Comparison of ENCODE assay signal across 10 mouse cellular contexts in genomic region chr6:128308311-128308710, GRCm38 (mm10). TPM values are rescaled to one million over a fixed set of nuclear protein-coding genes. Genes with fewer than 3 reads are reported as not detected.
DNase-seq lines count a peak whose midpoint lies in the region; ATAC-seq lines count a peak whose summit lies in the region.
"Had no signal": no experiment of that assay in that cellular context is flagged by ENCODE, and none has a peak within 500 bp of the region (broad histone marks: within the 10 kb centered on the region; RNA-seq: fewer than 3 reads in every experiment).

No protein-coding gene starts in this region.

- peak; percentile 88 for DNase-seq in hindbrain, embryonic 10.5 days (ENCODE audit: low spot score)
- peak; percentile 85 for DNase-seq in R1 (ENCODE audit: low read depth, low spot score)
- peak; percentile 89 for DNase-seq in embryo, embryonic 10 days (ENCODE audit: low spot score)
- DNase-seq in kidney, postnatal 14 days, result peak; percentile 69
- DNase-seq in lung, postnatal 4 days, result peak; percentile 58 to 73
- peak; percentile 55 for DNase-seq in testis, postnatal 14 days (ENCODE audit: low spot score)

- H3K9me3 ChIP-seq in hindbrain, embryonic 10.5 days, result no peaks in the 10 kb centered on the region
- no peaks in the 10 kb centered on the region for H3K9me3 ChIP-seq in hindbrain, embryonic 13.5 days
- H3K9me3 ChIP-seq in heart, embryonic 16.5 days (replicated peaks; ENCODE audit: control insufficient read depth, low read length), result peaks cover 2% of the 10 kb centered on the region; the same call in 1 of the 2 replicates
- H3K9me3 ChIP-seq: embryonic facial prominence, embryonic 13.5 days had no signal

- H3K4me2 ChIP-seq in hindbrain, embryonic 13.5 days, result no peak overlapping the region
- no peak overlapping the region for H3K4me2 ChIP-seq in heart, embryonic 16.5 days (ENCODE audit: low read depth, low read length)
- H3K4me2 ChIP-seq: embryonic facial prominence, embryonic 13.5 days had no signal

- H3K27me3 ChIP-seq in hindbrain, embryonic 10.5 days (ENCODE audit: insufficient read depth, poor library complexity, severe bottlenecking), result 0 out of 2 replicates have a peak, but pooled peaks cover 6% of the 10 kb centered on the region
- 0 out of 2 replicates have a peak, but pooled peaks cover 7% of the 10 kb centered on the region for H3K27me3 ChIP-seq in hindbrain, embryonic 13.5 days
- no peaks in the 10 kb centered on the region for H3K27me3 ChIP-seq in heart, embryonic 16.5 days (ENCODE audit: control insufficient read depth, insufficient read depth, low read length)
- H3K27me3 ChIP-seq: embryonic facial prominence, embryonic 13.5 days had no signal

- ATAC-seq in hindbrain, embryonic 13.5 days (ENCODE audit: low FRiP score), result no peak
- ATAC-seq in heart, embryonic 16.5 days (replicated peaks; ENCODE audit: extremely low read depth, insufficient read depth, low FRiP score), result 0 out of 2 replicates have a peak, but pooled peaks have one; percentile 6

- H3K36me3 ChIP-seq in hindbrain, embryonic 10.5 days, result no peaks in the 10 kb centered on the region
- H3K36me3 ChIP-seq in hindbrain, embryonic 13.5 days, result no peaks in the 10 kb centered on the region
- H3K36me3 ChIP-seq in heart, embryonic 16.5 days (ENCODE audit: control insufficient read depth, insufficient read depth), result no peaks in the 10 kb centered on the region
- H3K36me3 ChIP-seq: embryonic facial prominence, embryonic 13.5 days had no signal

- no peak overlapping the region for H3K9ac ChIP-seq in hindbrain, embryonic 13.5 days
- no peak overlapping the region for H3K9ac ChIP-seq in heart, embryonic 16.5 days (ENCODE audit: low read length)
- H3K9ac ChIP-seq: embryonic facial prominence, embryonic 13.5 days had no signal

- no peak overlapping the region for H3K27ac ChIP-seq in hindbrain, embryonic 10.5 days
- H3K27ac ChIP-seq in hindbrain, embryonic 13.5 days, result no peak overlapping the region
- no peak overlapping the region for H3K27ac ChIP-seq in heart, embryonic 16.5 days (ENCODE audit: low read length)
- H3K27ac ChIP-seq: embryonic facial prominence, embryonic 13.5 days had no signal

- H3K4me1 ChIP-seq in hindbrain, embryonic 10.5 days (replicated peaks), result no peaks in the 10 kb centered on the region
- no peaks in the 10 kb centered on the region for H3K4me1 ChIP-seq in hindbrain, embryonic 13.5 days (replicated peaks)
- no peaks in the 10 kb centered on the region for H3K4me1 ChIP-seq in heart, embryonic 16.5 days (ENCODE audit: control insufficient read depth, insufficient read depth, low read length)
- H3K4me1 ChIP-seq: embryonic facial prominence, embryonic 13.5 days had no signal

- 34% methylated on average over 4 of the region's 4 CpGs for WGBS in hindbrain, embryonic 10.5 days
- 33% methylated on average over 4 of the region's 4 CpGs for WGBS in hindbrain, embryonic 13.5 days
- 28% methylated on average over 4 of the region's 4 CpGs for WGBS in heart, embryonic 16.5 days

- H3K4me3 ChIP-seq in hindbrain, embryonic 10.5 days, result no peak overlapping the region
- H3K4me3 ChIP-seq in hindbrain, embryonic 13.5 days, result no peak overlapping the region
- no peak overlapping the region for H3K4me3 ChIP-seq in heart, embryonic 16.5 days (ENCODE audit: low read length)
- H3K4me3 ChIP-seq: embryonic facial prominence, embryonic 13.5 days; myocyte had no signal

RNA-seq across cellular contexts. Expression of gene Tead4, which starts 7.7 kb away (rescaled TPM):
- 2.5 and 2.9 TPM in 2 replicates for polyA plus RNA-seq in hindbrain, embryonic 10.5 days (2016; fragmentation: Nextera tagmentation; extraction: Ambion mirVana)
- 0.53 and 0.70 TPM in 2 replicates for polyA plus RNA-seq in hindbrain, embryonic 13.5 days (2015; fragmentation: Nextera tagmentation; extraction: Ambion mirVana)
- 2.5 and 2.7 TPM in 2 replicates for polyA plus RNA-seq in heart, embryonic 16.5 days (2015; fragmentation: Nextera tagmentation; extraction: Ambion mirVana)

RNA-seq across cellular contexts. Expression of gene Tulp3, which starts 47.3 kb away (rescaled TPM):
- 19.1 and 21.4 TPM in 2 replicates for polyA plus RNA-seq in hindbrain, embryonic 10.5 days (2016; fragmentation: Nextera tagmentation; extraction: Ambion mirVana)
- 19.9 and 20.1 TPM in 2 replicates for polyA plus RNA-seq in hindbrain, embryonic 13.5 days (2015; fragmentation: Nextera tagmentation; extraction: Ambion mirVana)
- polyA plus RNA-seq in heart, embryonic 16.5 days (2015; fragmentation: Nextera tagmentation; extraction: Ambion mirVana), result 11.0 and 11.1 TPM in 2 replicates

RNA-seq across cellular contexts. Expression of gene Rhno1, which starts 54.4 kb away (rescaled TPM):
- polyA plus RNA-seq in hindbrain, embryonic 10.5 days (2016; fragmentation: Nextera tagmentation; extraction: Ambion mirVana), result 177 and 192 TPM in 2 replicates
- polyA plus RNA-seq in hindbrain, embryonic 13.5 days (2015; fragmentation: Nextera tagmentation; extraction: Ambion mirVana), result 115 and 117 TPM in 2 replicates
- 79.2 and 82.5 TPM in 2 replicates for polyA plus RNA-seq in heart, embryonic 16.5 days (2015; fragmentation: Nextera tagmentation; extraction: Ambion mirVana)

RNA-seq across cellular contexts. Expression of gene Foxm1, which starts 54.5 kb away (rescaled TPM):
- 61.2 and 67.0 TPM in 2 replicates for polyA plus RNA-seq in hindbrain, embryonic 10.5 days (2016; fragmentation: Nextera tagmentation; extraction: Ambion mirVana)
- polyA plus RNA-seq in hindbrain, embryonic 13.5 days (2015; fragmentation: Nextera tagmentation; extraction: Ambion mirVana), result 8.7 and 9.6 TPM in 2 replicates
- 26.3 and 26.4 TPM in 2 replicates for polyA plus RNA-seq in heart, embryonic 16.5 days (2015; fragmentation: Nextera tagmentation; extraction: Ambion mirVana)
